Mouse (Mus musculus) neural tube, embryonic 12.5 days (tissue): ENCODE data around the gene Mybpc2. TPM values are rescaled to one million over a fixed set of nuclear protein-coding genes. Genes with fewer than 3 reads are reported as not detected.

Experiments used
- ATAC-seq: fragments of 200-750 bp; cut with Nextera tagmentation; 2 replicates; pipeline ENCODE4 v1.8.0; 2017; ENCODE audit warnings: low read depth, mild to moderate bottlenecking, moderate TSS enrichment, moderate library complexity; ENCODE audit not compliant: low FRiP score
- H3K27ac ChIP-seq: fragments of 300-500 bp; sonication (generic); 2 replicates; pipeline ENCODE4 v1.5.1; 2016
- H3K27me3 ChIP-seq: fragments of 300-500 bp; sonication (generic); replicated peaks from 2 replicates; pipeline ENCODE4 v1.6.1; 2016; ENCODE audit warnings: mild to moderate bottlenecking
- H3K36me3 ChIP-seq: fragments of 300-500 bp; sonication (generic); 2 replicates; pipeline ENCODE4 v1.6.1; 2016; ENCODE audit warnings: mild to moderate bottlenecking
- H3K4me1 ChIP-seq: fragments of 300-500 bp; sonication (generic); 2 replicates; pipeline ENCODE4 v1.6.1; 2016
- H3K4me2 ChIP-seq: fragments of 300-500 bp; sonication (generic); replicated peaks from 2 replicates; pipeline ENCODE4 v1.6.1; 2016; ENCODE audit warnings: mild to moderate bottlenecking
- H3K4me3 ChIP-seq: fragments of 300-500 bp; sonication (generic); 2 replicates; pipeline ENCODE4 v1.5.1; 2016
- H3K9ac ChIP-seq: fragments of 300-500 bp; sonication (generic); 2 replicates; pipeline ENCODE4 v1.6.1; 2016; ENCODE audit warnings: mild to moderate bottlenecking
- H3K9me3 ChIP-seq: fragments of 300-500 bp; sonication (generic); 2 replicates; pipeline ENCODE4 v1.6.1; 2016; ENCODE audit warnings: mild to moderate bottlenecking
- WGBS: fragments of 180-500 bp; shearing (Covaris S2); methylation state at CpG from one replicate; pipeline ENCODE4 v1.1.7; 2016; 5-methylcytosine and 5-hydroxymethylcytosine counted together
- polyA plus RNA-seq: library from polyadenylated mRNA; unstranded; fragments of >200 nt; fragmentation: Nextera tagmentation; extraction: Ambion mirVana; gene quantifications from 2 replicates; pipeline ENCODE4 v1.2.1, GENCODE M21; 2016

The Mybpc2 gene
- 0.11 and 0.14 TPM in 2 replicates for polyA plus RNA-seq

- H3K4me2 ChIP-seq, result no peak within 1 kb of the TSS
- no peak within 1 kb of the TSS for H3K27ac ChIP-seq
- H3K9me3 ChIP-seq, result no peaks in the 10 kb centered on the region
- WGBS, result 39% methylated on average over 12 of the region's 12 CpGs
- peaks cover 15% of the 10 kb centered on the region for H3K4me1 ChIP-seq
- H3K4me3 ChIP-seq, result no peak within 1 kb of the TSS
- H3K27me3 ChIP-seq, result peaks cover 75% of the 10 kb centered on the region
- H3K9ac ChIP-seq, result no peak within 1 kb of the TSS; the same call in 1 of the 2 replicates
- no peaks in the 10 kb centered on the region for H3K36me3 ChIP-seq
- no peak for ATAC-seq
These were observed at the start of gene Mybpc2 for GRCm38 (mm10) chr7:44524502-44524901. Gene Mybpc2 (minus strand): TSS chr7:44524656.

- no peaks in the 10 kb centered on the region for H3K36me3 ChIP-seq
- H3K9ac ChIP-seq, result no peak overlapping the region
- H3K4me1 ChIP-seq, result no peaks in the 10 kb centered on the region
- H3K9me3 ChIP-seq, result no peaks in the 10 kb centered on the region
- ATAC-seq, result no peak
- no peak overlapping the region for H3K27ac ChIP-seq
- H3K27me3 ChIP-seq, result no peaks in the 10 kb centered on the region
- H3K4me2 ChIP-seq, result no peak overlapping the region
- 79% methylated on average over 5 of the region's 5 CpGs for WGBS
- H3K4me3 ChIP-seq, result no peak overlapping the region
These were observed 48.6 kb upstream of the Mybpc2 start for GRCm38 (mm10) chr7:44572956-44573484.

GRCm38 (mm10) chr7:44572213-44572701, 47.8 kb upstream of the Mybpc2 start, which contains the start of gene Napsa:
Gene Napsa (plus strand): TSS chr7:44572380.
- no peak for ATAC-seq
- Histone ChIP-seq H3K27me3 (no peaks in the 10 kb centered on the region), H3K4me3 (no peak within 1 kb of the TSS), H3K9me3 (no peaks in the 10 kb centered on the region), H3K36me3 (no peaks in the 10 kb centered on the region), H3K27ac (no peak within 1 kb of the TSS), H3K9ac (no peak within 1 kb of the TSS), H3K4me2 (no peak within 1 kb of the TSS), H3K4me1 (no peaks in the 10 kb centered on the region)
- WGBS, result 37% methylated on average over 7 of the region's 7 CpGs

GRCm38 (mm10) chr7:44571811-44572210, 47.4 kb upstream of the Mybpc2 start:
- H3K27ac ChIP-seq, result no peak overlapping the region
- H3K27me3 ChIP-seq, result no peaks in the 10 kb centered on the region
- H3K4me2 ChIP-seq, result no peak overlapping the region
- no peaks in the 10 kb centered on the region for H3K36me3 ChIP-seq
- no peak overlapping the region for H3K9ac ChIP-seq
- no peaks in the 10 kb centered on the region for H3K9me3 ChIP-seq
- 67% methylated on average over 4 of the region's 4 CpGs for WGBS
- H3K4me3 ChIP-seq, result no peak overlapping the region
- no peaks in the 10 kb centered on the region for H3K4me1 ChIP-seq
- no peak for ATAC-seq

GRCm38 (mm10) chr7:44570989-44571388, 46.5 kb upstream of the Mybpc2 start:
- H3K27me3 ChIP-seq, result no peaks in the 10 kb centered on the region
- no peak overlapping the region for H3K4me2 ChIP-seq
- no peaks in the 10 kb centered on the region for H3K36me3 ChIP-seq
- H3K9me3 ChIP-seq, result no peaks in the 10 kb centered on the region
- ATAC-seq, result no peak
- H3K27ac ChIP-seq, result no peak overlapping the region
- no peak overlapping the region for H3K9ac ChIP-seq
- no peaks in the 10 kb centered on the region for H3K4me1 ChIP-seq
- WGBS, result 88% methylated on average over 6 of the region's 6 CpGs
- H3K4me3 ChIP-seq, result no peak overlapping the region

- 80% methylated on average over 9 of the region's 9 CpGs for WGBS
- Histone ChIP-seq H3K9me3 (no peaks in the 10 kb centered on the region), H3K36me3 (no peaks in the 10 kb centered on the region), H3K9ac (no peak overlapping the region), H3K27ac (no peak overlapping the region), H3K27me3 (no peaks in the 10 kb centered on the region), H3K4me1 (no peaks in the 10 kb centered on the region), H3K4me2 (no peak overlapping the region), H3K4me3 (no peak overlapping the region)
- ATAC-seq, result no peak
These were observed 44.3 kb upstream of the Mybpc2 start for GRCm38 (mm10) chr7:44568803-44569202.

- Histone ChIP-seq H3K27me3 (no peaks in the 10 kb centered on the region), H3K9ac (no peak overlapping the region), H3K36me3 (no peaks in the 10 kb centered on the region), H3K4me1 (no peaks in the 10 kb centered on the region), H3K9me3 (no peaks in the 10 kb centered on the region), H3K27ac (no peak overlapping the region), H3K4me3 (no peak overlapping the region), H3K4me2 (no peak overlapping the region)
- ATAC-seq, result no peak
- 76% methylated on average over 6 of the region's 6 CpGs for WGBS
These were observed 41.0 kb upstream of the Mybpc2 start for GRCm38 (mm10) chr7:44565414-44565813.

- Histone ChIP-seq H3K4me1 (no peaks in the 10 kb centered on the region), H3K9me3 (no peaks in the 10 kb centered on the region), H3K27me3 (no peaks in the 10 kb centered on the region), H3K4me2 (no peak overlapping the region), H3K9ac (no peak overlapping the region), H3K27ac (no peak overlapping the region), H3K4me3 (no peak overlapping the region), H3K36me3 (no peaks in the 10 kb centered on the region)
- 87% methylated on average over 10 of the region's 10 CpGs for WGBS
- no peak for ATAC-seq
These were observed 40.0 kb upstream of the Mybpc2 start for GRCm38 (mm10) chr7:44564486-44564885.

GRCm38 (mm10) chr7:44563284-44563683, 38.8 kb upstream of the Mybpc2 start:
- H3K36me3 ChIP-seq, result no peaks in the 10 kb centered on the region
- WGBS, result 44% methylated on average over 8 of the region's 8 CpGs
- no peaks in the 10 kb centered on the region for H3K9me3 ChIP-seq
- no peak overlapping the region for H3K4me2 ChIP-seq
- no peak overlapping the region for H3K9ac ChIP-seq
- H3K4me1 ChIP-seq, result no peaks in the 10 kb centered on the region
- no peak overlapping the region for H3K4me3 ChIP-seq
- H3K27me3 ChIP-seq, result no peaks in the 10 kb centered on the region
- no peak overlapping the region for H3K27ac ChIP-seq
- ATAC-seq, result no peak

- Histone ChIP-seq H3K4me2 (no peak overlapping the region), H3K9ac (no peak overlapping the region), H3K27me3 (no peaks in the 10 kb centered on the region), H3K27ac (no peak overlapping the region), H3K9me3 (no peaks in the 10 kb centered on the region), H3K4me1 (no peaks in the 10 kb centered on the region), H3K36me3 (no peaks in the 10 kb centered on the region), H3K4me3 (no peak overlapping the region)
- 57% methylated on average over 18 of the region's 18 CpGs for WGBS
- ATAC-seq, result peak; percentile 48; the same call in 1 of the 2 replicates
These were observed 36.3 kb upstream of the Mybpc2 start for GRCm38 (mm10) chr7:44560435-44561400.

- no peak overlapping the region for H3K4me3 ChIP-seq
- H3K9me3 ChIP-seq, result no peaks in the 10 kb centered on the region
- peaks cover 7% of the 10 kb centered on the region; the same call in 1 of the 2 replicates for H3K4me1 ChIP-seq
- no peak for ATAC-seq
- no peak overlapping the region for H3K4me2 ChIP-seq
- H3K27me3 ChIP-seq, result no peaks in the 10 kb centered on the region
- H3K9ac ChIP-seq, result no peak overlapping the region
- no peak overlapping the region for H3K27ac ChIP-seq
- H3K36me3 ChIP-seq, result no peaks in the 10 kb centered on the region
- 73% methylated on average over 2 of the region's 2 CpGs for WGBS
These were observed 33.2 kb upstream of the Mybpc2 start for GRCm38 (mm10) chr7:44557629-44558028.

GRCm38 (mm10) chr7:44553826-44554225, 29.4 kb upstream of the Mybpc2 start, which contains the start of gene Nr1h2:
Gene Nr1h2 (minus strand): TSS chr7:44553951.
- Histone ChIP-seq H3K4me1 (peaks cover 7% of the 10 kb centered on the region; the same call in 1 of the 2 replicates), H3K9me3 (no peaks in the 10 kb centered on the region), H3K27me3 (no peaks in the 10 kb centered on the region), H3K36me3 (peaks cover 29% of the 10 kb centered on the region), H3K4me3 (peak within 1 kb of the TSS; percentile 75), H3K27ac (peak within 1 kb of the TSS; percentile 74), H3K4me2 (peak within 1 kb of the TSS; percentile 63), H3K9ac (peak within 1 kb of the TSS; percentile 54)
- under 1% methylated on average over 22 of the region's 22 CpGs for WGBS
- peak; percentile 83 for ATAC-seq
